8 mouse cellular contexts compared by ENCODE assay signal in the genomic region with DNA sequence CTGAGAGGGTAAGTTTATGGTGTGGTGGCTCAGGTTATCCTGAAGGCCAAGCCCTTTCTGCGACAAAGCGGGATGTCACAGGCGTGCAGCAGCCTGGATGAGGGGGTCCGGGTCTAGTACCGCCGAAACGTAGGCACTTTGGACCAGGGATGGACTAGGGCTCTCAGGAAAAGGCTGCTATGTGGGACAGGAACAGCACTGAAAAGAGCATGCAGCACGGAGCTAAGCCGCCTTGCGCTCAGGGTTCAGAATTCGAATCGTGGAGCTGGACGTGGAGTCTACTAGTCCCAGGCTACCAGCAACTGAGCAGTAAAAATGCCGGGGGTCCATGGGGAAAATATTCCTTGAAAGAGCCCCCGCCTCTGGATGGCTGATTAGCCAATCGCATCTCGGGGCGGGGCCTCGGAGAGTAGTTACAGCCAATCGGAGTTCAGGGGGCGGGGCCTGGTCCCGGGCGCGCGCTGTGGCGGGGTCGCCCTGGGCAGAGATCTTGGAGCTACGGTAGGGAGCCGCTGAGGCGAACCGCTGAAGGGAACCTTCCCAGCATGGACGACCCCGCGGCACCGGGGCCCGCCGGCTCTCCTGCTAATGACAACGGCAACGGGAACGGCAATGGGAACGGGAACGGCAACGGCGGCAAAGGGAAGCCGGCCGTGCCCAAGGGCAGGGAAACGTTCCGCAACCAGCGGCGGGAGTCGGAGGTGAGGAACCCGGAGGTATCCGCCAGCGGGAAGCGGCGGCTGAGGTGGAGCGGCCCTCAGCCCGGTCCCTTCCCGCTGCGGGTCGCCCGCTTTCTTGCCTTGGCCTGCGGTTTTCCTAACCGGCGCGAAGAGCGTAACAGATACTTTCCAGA. TPM values are rescaled to one million over a fixed set of nuclear protein-coding genes. Genes with fewer than 3 reads are reported as not detected.
DNase-seq lines count a peak whose midpoint lies in the region; ATAC-seq lines count a peak whose summit lies in the region.

Gene Strip2, plus strand, starts transcription at position 483 of the 853 bp plus-strand sequence.

- peak within 1 kb of the TSS; percentile 95 for H3K4me2 ChIP-seq in heart, embryonic 12.5 days
- H3K4me2 ChIP-seq in kidney, embryonic 16.5 days (replicated peaks; ENCODE audit: low read depth, low read length), result peak within 1 kb of the TSS; percentile 98

- peaks cover 76% of the 10 kb centered on the region for H3K27me3 ChIP-seq in erythroblast, embryonic 14.5 days (ENCODE audit: control insufficient read depth)
- H3K27me3 ChIP-seq in heart, embryonic 12.5 days (replicated peaks), result 0 out of 2 replicates have a peak, but pooled peaks cover 6% of the 10 kb centered on the region
- H3K27me3 ChIP-seq in kidney, embryonic 16.5 days (ENCODE audit: insufficient read depth, low read length), result peaks cover 19% of the 10 kb centered on the region

- H3K4me1 ChIP-seq in erythroblast, embryonic 14.5 days (ENCODE audit: control insufficient read depth), result peaks cover 21% of the 10 kb centered on the region
- H3K4me1 ChIP-seq in heart, embryonic 12.5 days (replicated peaks), result peaks cover 9% of the 10 kb centered on the region
- H3K4me1 ChIP-seq in kidney, embryonic 16.5 days (ENCODE audit: insufficient read depth, low read length), result peaks cover 7% of the 10 kb centered on the region

- no peaks in the 10 kb centered on the region for H3K9me3 ChIP-seq in erythroblast, embryonic 14.5 days (ENCODE audit: control insufficient read depth, low read length)
- no peaks in the 10 kb centered on the region for H3K9me3 ChIP-seq in heart, embryonic 12.5 days (replicated peaks)
- H3K9me3 ChIP-seq in kidney, embryonic 16.5 days (ENCODE audit: low read length), result no peaks in the 10 kb centered on the region

- ATAC-seq in heart, embryonic 12.5 days (ENCODE audit: insufficient number of reproducible peaks, low FRiP score), result peak; percentile 99
- peak; percentile 100 for ATAC-seq in kidney, embryonic 16.5 days (ENCODE audit: low FRiP score, low TSS enrichment)

- peak within 1 kb of the TSS; percentile 82 for H3K9ac ChIP-seq in heart, embryonic 12.5 days
- H3K9ac ChIP-seq in kidney, embryonic 16.5 days (replicated peaks; ENCODE audit: low read length), result peak within 1 kb of the TSS; percentile 70

- peak; percentile 87 for DNase-seq in CD4-positive, CD25-positive, alpha-beta regulatory T cell, adult 2 months (ENCODE audit: low read depth, low spot score)
- DNase-seq in brain, embryonic 18.5 days (ENCODE audit: low read depth, low spot score), result peak; percentile 76
- peak; percentile 96 for DNase-seq in liver
- DNase-seq in monocyte, adult 2 months (ENCODE audit: low read depth in 1 of 2, low spot score in 2 of 2), result peak; percentile 54 to 69
- DNase-seq in spleen, postnatal 14 days (ENCODE audit: low spot score in 2 of 2), result peak; percentile 82 to 89

- peak within 1 kb of the TSS; percentile 82 for H3K27ac ChIP-seq in heart, embryonic 12.5 days (ENCODE audit: poor library complexity, severe bottlenecking)
- H3K27ac ChIP-seq in kidney, embryonic 16.5 days (ENCODE audit: low read length), result no peak within 1 kb of the TSS

- H3K4me3 ChIP-seq in erythroblast, embryonic 14.5 days (replicated peaks), result peak within 1 kb of the TSS; percentile 84
- peak within 1 kb of the TSS; percentile 75 for H3K4me3 ChIP-seq in heart, embryonic 12.5 days
- peak within 1 kb of the TSS; percentile 82 for H3K4me3 ChIP-seq in kidney, embryonic 16.5 days (ENCODE audit: low read length)

- H3K36me3 ChIP-seq in erythroblast, embryonic 14.5 days (ENCODE audit: control insufficient read depth), result no peaks in the 10 kb centered on the region
- 0 out of 2 replicates have a peak, but pooled peaks cover 8% of the 10 kb centered on the region for H3K36me3 ChIP-seq in heart, embryonic 12.5 days
- H3K36me3 ChIP-seq in kidney, embryonic 16.5 days (ENCODE audit: insufficient read depth, low read length), result 0 out of 2 replicates have a peak, but pooled peaks cover 2% of the 10 kb centered on the region

- WGBS in heart, embryonic 12.5 days, result under 1% methylated on average over 67 of the region's 67 CpGs
- WGBS in kidney, embryonic 16.5 days, result under 1% methylated on average over 57 of the region's 67 CpGs

RNA-seq across cellular contexts. Expression of gene Strip2, which starts in this region (rescaled TPM):
- polyA plus RNA-seq in erythroblast, embryonic 14.5 days (2012), result 0.02 TPM in 2 replicates
- polyA plus RNA-seq in heart, embryonic 12.5 days (2016; fragmentation: Nextera tagmentation; extraction: Ambion mirVana), result 39.5 and 39.8 TPM in 2 replicates
- polyA plus RNA-seq in kidney, embryonic 16.5 days (2015; fragmentation: Nextera tagmentation; extraction: Ambion mirVana), result 1.5 and 1.7 TPM in 2 replicates

Comparison
In these comparisons a context has a peak if more than half of its experiments do, and no peak if none do; other contexts are left out.
1. RNA of gene Strip2 (polyA plus RNA-seq): 39.5 to 39.8 TPM in heart, embryonic 12.5 days; 1.5 to 1.7 TPM in kidney, embryonic 16.5 days and 0.02 TPM in erythroblast, embryonic 14.5 days; every median in the first group is over 10 times any median in the second.
2. Peak in every context shown above with its lines, with median percentiles within 50 percentile points of each other: DNase-seq and H3K4me3 ChIP-seq.